ENCODE assay signal across 15 mouse cellular contexts in genomic region chr16:91086642-91087306, GRCm38 (mm10). TPM values are rescaled to one million over a fixed set of nuclear protein-coding genes. Genes with fewer than 3 reads are reported as not detected.
A peak's percentile ranks its signal among the peaks of the same experiment; 100 is the strongest.
DNase-seq lines count a peak whose midpoint lies in the region; ATAC-seq and TF ChIP-seq lines count a peak whose summit lies in the region.
"Had no signal": no experiment of that assay in that cellular context is flagged by ENCODE, and none has a peak within 500 bp of the region (broad histone marks: within the 10 kb centered on the region; RNA-seq: fewer than 3 reads in every experiment).

No protein-coding gene starts in this region.

- H3K9me3 ChIP-seq in liver, embryonic 14.5 days (ENCODE audit: control insufficient read depth, low read length) = peaks cover 3% of the 10 kb centered on the region
- no peaks in the 10 kb centered on the region for H3K9me3 ChIP-seq in stomach, embryonic 15.5 days
- H3K9me3 ChIP-seq: embryonic facial prominence, embryonic 12.5 days; midbrain, embryonic 12.5 days had no signal

- H3K4me1 ChIP-seq in liver, embryonic 14.5 days (replicated peaks; ENCODE audit: control insufficient read depth in 2 of 2, insufficient read depth in 2 of 2, low read length in 1 of 2) = peaks cover 27 to 32% of the 10 kb centered on the region in 2 experiments
- H3K4me1 ChIP-seq in stomach, embryonic 15.5 days = no peaks in the 10 kb centered on the region
- H3K4me1 ChIP-seq: midbrain, embryonic 12.5 days had no signal

- TF ChIP-seq CTCF in liver, embryonic 14.5 days (IDR thresholded peaks at IDR 0.05; ENCODE audit: low read depth) = no peak

- peak; percentile 71 for DNase-seq in spleen, adult 12 weeks (ENCODE audit: low spot score)
- no peak for DNase-seq in spleen, adult 18-20 months
- peak; percentile 89 to 92 (median 92) for DNase-seq in liver, embryonic 14.5 days (ENCODE audit: low read depth in 3 of 3, low spot score in 3 of 3)
- DNase-seq in left cerebral cortex, postnatal 10 days (ENCODE audit: extremely low spot score in 1 of 2, low spot score in 2 of 2) = no peak
- no peak for DNase-seq in left cerebral cortex, adult 9 months (ENCODE audit: low spot score in 2 of 2)
- DNase-seq: cerebellum, adult 9-10 months; gastrocnemius, postnatal 36 days; kidney, postnatal 36 days had no signal

- peak overlapping the region; percentile 70 for H3K9ac ChIP-seq in liver, embryonic 14.5 days (replicated peaks)
- H3K9ac ChIP-seq in stomach, embryonic 15.5 days = no peak overlapping the region
- H3K9ac ChIP-seq: embryonic facial prominence, embryonic 12.5 days; midbrain, embryonic 12.5 days had no signal

- TF ChIP-seq EP300 in liver, embryonic 14.5 days (IDR thresholded peaks at IDR 0.05; ENCODE audit: low read depth) = peak; percentile 92

- H3K4me2 ChIP-seq in liver, embryonic 14.5 days (ENCODE audit: low read depth) = peak overlapping the region; percentile 62
- H3K4me2 ChIP-seq in stomach, embryonic 15.5 days = no peak overlapping the region
- H3K4me2 ChIP-seq: embryonic facial prominence, embryonic 12.5 days; midbrain, embryonic 12.5 days had no signal

- H3K27ac ChIP-seq in liver, embryonic 14.5 days = peak overlapping the region; percentile 99
- no peak overlapping the region for H3K27ac ChIP-seq in stomach, embryonic 15.5 days
- H3K27ac ChIP-seq: embryonic facial prominence, embryonic 12.5 days; midbrain, embryonic 12.5 days had no signal

- 17% methylated on average over 4 of the region's 4 CpGs for WGBS in liver, embryonic 14.5 days (ENCODE audit: insufficient replicate concordance)
- 56% methylated on average over 4 of the region's 4 CpGs for WGBS in stomach, embryonic 15.5 days

- no peaks in the 10 kb centered on the region for H3K36me3 ChIP-seq in liver, embryonic 14.5 days (replicated peaks; ENCODE audit: control insufficient read depth, insufficient read depth, low read depth)
- H3K36me3 ChIP-seq in stomach, embryonic 15.5 days = no peaks in the 10 kb centered on the region
- H3K36me3 ChIP-seq: embryonic facial prominence, embryonic 12.5 days; midbrain, embryonic 12.5 days had no signal

- intact Hi-C loops in left cerebral cortex, postnatal 10 days (cut with DNase I) = loop anchor here (10.0 kb wide), 1 partner anchor 128 kb away; no protein-coding TSS in a partner anchor

- no peaks in the 10 kb centered on the region for H3K27me3 ChIP-seq in liver, embryonic 14.5 days (ENCODE audit: control insufficient read depth, insufficient read depth, low read length)
- no peaks in the 10 kb centered on the region for H3K27me3 ChIP-seq in stomach, embryonic 15.5 days (replicated peaks)
- H3K27me3 ChIP-seq: embryonic facial prominence, embryonic 12.5 days had no signal

- peak; percentile 95 for ATAC-seq in common myeloid progenitor, adult 5-6 weeks (replicated peaks; ENCODE audit: low read depth, poor library complexity, severe bottlenecking)
- peak; percentile 99 for ATAC-seq in liver, embryonic 14.5 days (ENCODE audit: insufficient read depth)
- ATAC-seq in stomach, embryonic 15.5 days (ENCODE audit: insufficient read depth, low FRiP score, low read depth) = peak; percentile 95
- no peak for ATAC-seq in CD4-positive, CD25-positive, alpha-beta regulatory T cell, adult 4 months
- ATAC-seq: forebrain, embryonic 16.5 days; inflammation-experienced regulatory T-cells, adult 6 months had no signal

- peak overlapping the region; percentile 33 to 34; a peak in 2 of 4 replicates for H3K4me3 ChIP-seq in liver, embryonic 14.5 days (ENCODE audit: insufficient read depth in 1 of 2, low read depth in 2 of 2, low read length in 2 of 2)
- no peak overlapping the region for H3K4me3 ChIP-seq in stomach, embryonic 15.5 days (replicated peaks)
- H3K4me3 ChIP-seq: embryonic facial prominence, embryonic 12.5 days; midbrain, embryonic 12.5 days had no signal

RNA-seq across cellular contexts. Expression of gene 4932438H23Rik, which starts 8.1 kb away (rescaled TPM):
- not detected in 2 replicates for total RNA-seq in common myeloid progenitor, adult 5-6 weeks (2017)
- polyA plus RNA-seq in liver, embryonic 14.5 days (2012; rRNA removed) = not detected in 2 replicates
- not detected in 2 replicates for polyA plus RNA-seq in liver, embryonic 14.5 days (2014; fragmentation: Nextera tagmentation; extraction: Ambion mirVana)
- 0.10 TPM in 1 of 2 replicates, not detected in the other for polyA plus RNA-seq in stomach, embryonic 15.5 days (2015; fragmentation: Nextera tagmentation; extraction: Ambion mirVana)
- total RNA-seq in left cerebral cortex, postnatal 10 days (2021) = under 1 TPM; 0.32 to 0.34 TPM
- 1 to 10 TPM; 1.5 to 2.0 TPM for polyA plus RNA-seq in CD4-positive, CD25-positive, alpha-beta regulatory T cell, adult 4 months (2017; shearing (Covaris generic))

RNA-seq across cellular contexts. Expression of gene Paxbp1, which starts 42.4 kb away (rescaled TPM):
- 82.4 and 88.2 TPM in 2 replicates for total RNA-seq in common myeloid progenitor, adult 5-6 weeks (2017)
- polyA plus RNA-seq in liver, embryonic 14.5 days (2012; rRNA removed) = 17.4 and 25.9 TPM in 2 replicates
- 14.8 and 16.5 TPM in 2 replicates for polyA plus RNA-seq in liver, embryonic 14.5 days (2014; fragmentation: Nextera tagmentation; extraction: Ambion mirVana)
- 49.8 and 52.7 TPM in 2 replicates for polyA plus RNA-seq in stomach, embryonic 15.5 days (2015; fragmentation: Nextera tagmentation; extraction: Ambion mirVana)
- total RNA-seq in left cerebral cortex, postnatal 10 days (2021) = 10 to 100 TPM; 57.1 to 57.5 TPM
- 100 to 1,000 TPM; 121 to 128 TPM for polyA plus RNA-seq in CD4-positive, CD25-positive, alpha-beta regulatory T cell, adult 4 months (2017; shearing (Covaris generic))

Comparison
In these comparisons a context has a peak if more than half of its experiments do, and no peak if none do; other contexts are left out.
1. DNase-seq: peak in spleen, adult 12 weeks (single experiment) and liver, embryonic 14.5 days (3 of 3); none in spleen, adult 18-20 months (0 of 2), left cerebral cortex, postnatal 10 days (0 of 2) and left cerebral cortex, adult 9 months (0 of 2).